ENCODE assay signal across 12 mouse cellular contexts in genomic region chr2:59757015-59757414, GRCm38 (mm10).
DNase-seq lines count a peak whose midpoint lies in the region; ATAC-seq and TF ChIP-seq lines count a peak whose summit lies in the region.
"Had no signal": no experiment of that assay in that cellular context is flagged by ENCODE, and none has a peak within 500 bp of the region (broad histone marks: within the 10 kb centered on the region; RNA-seq: fewer than 3 reads in every experiment).

No protein-coding gene starts in this region.

- WGBS in hindbrain, embryonic 15.5 days: 58% methylated on average over 6 of the region's 6 CpGs
- WGBS in hindbrain, embryonic 12.5 days: 75% methylated on average over 6 of the region's 6 CpGs
- WGBS in hindbrain, postnatal 0 days: 53% methylated on average over 6 of the region's 6 CpGs

- DNase-seq in A20 (ENCODE audit: low read depth, low spot score): peak; percentile 4
- DNase-seq in Patski (ENCODE audit: low read depth, low spot score): no peak
- DNase-seq in hindbrain, postnatal 0 days (ENCODE audit: low spot score): peak; percentile 72
- no peak for DNase-seq in ovary, postnatal 14 days (ENCODE audit: low spot score)
- no peak for DNase-seq in layer of hippocampus, postnatal 10 days (ENCODE audit: low spot score in 2 of 2)
- DNase-seq: embryo, embryonic 11 days; kidney, postnatal 36 days had no signal

- no peak overlapping the region for H3K9ac ChIP-seq in hindbrain, embryonic 15.5 days
- H3K9ac ChIP-seq in hindbrain, embryonic 12.5 days: no peak overlapping the region
- H3K9ac ChIP-seq in hindbrain, postnatal 0 days (replicated peaks; ENCODE audit: low read length): no peak overlapping the region
- H3K9ac ChIP-seq: midbrain, embryonic 12.5 days; stomach, embryonic 15.5 days had no signal

- H3K4me2 ChIP-seq in hindbrain, embryonic 15.5 days: no peak overlapping the region
- H3K4me2 ChIP-seq in hindbrain, embryonic 12.5 days (replicated peaks): no peak overlapping the region
- H3K4me2 ChIP-seq in hindbrain, postnatal 0 days (ENCODE audit: low read depth, low read length): no peak overlapping the region
- H3K4me2 ChIP-seq: midbrain, embryonic 12.5 days; stomach, embryonic 15.5 days had no signal

- H3K4me1 ChIP-seq in hindbrain, embryonic 15.5 days (replicated peaks): no peaks in the 10 kb centered on the region
- peaks cover 8% of the 10 kb centered on the region; the same call in 1 of the 2 replicates for H3K4me1 ChIP-seq in hindbrain, embryonic 12.5 days
- H3K4me1 ChIP-seq in hindbrain, postnatal 0 days (ENCODE audit: insufficient read depth, low read length): 0 out of 2 replicates have a peak, but pooled peaks cover 2% of the 10 kb centered on the region

- in situ Hi-C loops in Patski (cut with MboI; ENCODE audit: low pct_unique_long_range_greater_than_20kb): no loop called here

- CTCF ChIA-PET in Patski (lab: Charles Lee): interaction anchor here (0.9 to 1.5 kb wide), 2 partner anchors 8 to 215 kb away, joined by 4 read pairs; no protein-coding TSS in a partner anchor

- H3K27me3 ChIP-seq in hindbrain, embryonic 15.5 days: no peaks in the 10 kb centered on the region
- H3K27me3 ChIP-seq in hindbrain, embryonic 12.5 days: no peaks in the 10 kb centered on the region
- no peaks in the 10 kb centered on the region for H3K27me3 ChIP-seq in Patski
- H3K27me3 ChIP-seq in hindbrain, postnatal 0 days (ENCODE audit: insufficient read depth, low read length): no peaks in the 10 kb centered on the region
- H3K27me3 ChIP-seq: midbrain, embryonic 12.5 days; stomach, embryonic 15.5 days had no signal

- 0 out of 2 replicates have a peak, but pooled peaks cover 3% of the 10 kb centered on the region for H3K9me3 ChIP-seq in hindbrain, embryonic 15.5 days
- no peaks in the 10 kb centered on the region for H3K9me3 ChIP-seq in hindbrain, embryonic 12.5 days (replicated peaks)
- no peaks in the 10 kb centered on the region for H3K9me3 ChIP-seq in hindbrain, postnatal 0 days (ENCODE audit: low read length)
- H3K9me3 ChIP-seq: midbrain, embryonic 12.5 days; stomach, embryonic 15.5 days had no signal

- peak; percentile 26 for TF ChIP-seq CTCF in Patski (IDR thresholded peaks at IDR 0.05)
- peak; percentile 68 for TF ChIP-seq CTCF in hindbrain, postnatal 0 days (IDR thresholded peaks at IDR 0.05; ENCODE audit: low read depth)

- H3K27ac ChIP-seq in hindbrain, embryonic 15.5 days (replicated peaks): no peak overlapping the region
- no peak overlapping the region for H3K27ac ChIP-seq in hindbrain, embryonic 12.5 days
- no peak overlapping the region for H3K27ac ChIP-seq in hindbrain, postnatal 0 days
- H3K27ac ChIP-seq: midbrain, embryonic 12.5 days; stomach, embryonic 15.5 days had no signal

- no peaks in the 10 kb centered on the region for H3K36me3 ChIP-seq in hindbrain, embryonic 15.5 days
- H3K36me3 ChIP-seq in hindbrain, embryonic 12.5 days: no peaks in the 10 kb centered on the region
- H3K36me3 ChIP-seq in hindbrain, postnatal 0 days (ENCODE audit: insufficient read depth, low read length): no peaks in the 10 kb centered on the region
- H3K36me3 ChIP-seq: midbrain, embryonic 12.5 days; stomach, embryonic 15.5 days had no signal

- ATAC-seq in hindbrain, embryonic 15.5 days (ENCODE audit: low FRiP score, low read depth): peak; percentile 72; the same call in 1 of the 2 replicates
- no peak for ATAC-seq in hindbrain, embryonic 12.5 days (ENCODE audit: low FRiP score)
- ATAC-seq in Patski: no peak
- peak; percentile 75 for ATAC-seq in hindbrain, postnatal 0 days
- no peak for ATAC-seq in CD4-positive, CD25-positive, alpha-beta regulatory T cell, adult 4 months

- no peak overlapping the region for H3K4me3 ChIP-seq in hindbrain, embryonic 15.5 days
- H3K4me3 ChIP-seq in hindbrain, embryonic 12.5 days: no peak overlapping the region
- H3K4me3 ChIP-seq in hindbrain, postnatal 0 days (ENCODE audit: low read length): no peak overlapping the region
- H3K4me3 ChIP-seq: midbrain, embryonic 12.5 days; stomach, embryonic 15.5 days had no signal

- POLR2A ChIA-PET in Patski (lab: Charles Lee): interaction anchor here (0.7 kb wide), 1 partner anchor 14 kb away, joined by 3 read pairs; no protein-coding TSS in a partner anchor

Comparison
In these comparisons a context has a peak if more than half of its experiments do, and no peak if none do; other contexts are left out.
1. ATAC-seq: peak in hindbrain, embryonic 15.5 days (single experiment) and hindbrain, postnatal 0 days (single experiment); none in hindbrain, embryonic 12.5 days (single experiment), Patski (single experiment) and CD4-positive, CD25-positive, alpha-beta regulatory T cell, adult 4 months (single experiment).
2. DNase-seq: peak in A20 (single experiment) and hindbrain, postnatal 0 days (single experiment); none in Patski (single experiment), ovary, postnatal 14 days (single experiment) and layer of hippocampus, postnatal 10 days (0 of 2).